Comparison of ENCODE assay signal across 1 mouse cellular context in genomic region chr7:126126502-126126901, GRCm38 (mm10).
TF ChIP-seq lines count a peak whose summit lies in the region.

No protein-coding gene starts in this region.

TF ChIP-seq in MEL, 35 proteins besides CTCF, POLR2A, EP300 and RAD21 (continued from another document):
- peak; percentile 82 for TF ChIP-seq GATA1 (IDR thresholded peaks at IDR 0.05; ENCODE audit: low read depth, low read length)
